Mouse (Mus musculus): ENCODE measurements at regions not wholly inside any gene's neighbourhood (a gene's known extent, or its start where the extent isn't known, plus 50 kb on each side); places are given as distances from the start of the nearest gene placed in this dataset.

GRCm38 (mm10) chr16:24213577-24213976 is 179.7 kb upstream of the Lpp start:
- Histone ChIP-seq H3K4me2 (ENCODE audit: low read depth) (no peak overlapping the region), H3K27ac (no peak overlapping the region), H3K4me3 (ENCODE audit: insufficient read depth in 1 of 2, low read depth in 2 of 2, low read length in 2 of 2) (no peak overlapping the region), H3K4me1 (replicated peaks; ENCODE audit: control insufficient read depth in 2 of 2, insufficient read depth in 2 of 2, low read length in 1 of 2) (no peaks in the 10 kb centered on the region), H3K27me3 (ENCODE audit: control insufficient read depth, insufficient read depth, low read length) (no peaks in the 10 kb centered on the region), H3K9me3 (ENCODE audit: control insufficient read depth, low read length) (no peaks in the 10 kb centered on the region), H3K36me3 (replicated peaks; ENCODE audit: control insufficient read depth, insufficient read depth, low read depth) (no peaks in the 10 kb centered on the region), H3K9ac (replicated peaks) (no peak overlapping the region)
- ATAC-seq (ENCODE audit: insufficient read depth): no peak
- TF ChIP-seq EP300 (IDR thresholded peaks at IDR 0.05; ENCODE audit: low read depth) (no peak), CTCF (IDR thresholded peaks at IDR 0.05; ENCODE audit: low read depth) (no peak)
- WGBS (ENCODE audit: insufficient replicate concordance): 78% methylated on average over 3 of the region's 3 CpGs
- DNase-seq (ENCODE audit: low read depth in 3 of 3, low spot score in 3 of 3): no peak

DNA sequence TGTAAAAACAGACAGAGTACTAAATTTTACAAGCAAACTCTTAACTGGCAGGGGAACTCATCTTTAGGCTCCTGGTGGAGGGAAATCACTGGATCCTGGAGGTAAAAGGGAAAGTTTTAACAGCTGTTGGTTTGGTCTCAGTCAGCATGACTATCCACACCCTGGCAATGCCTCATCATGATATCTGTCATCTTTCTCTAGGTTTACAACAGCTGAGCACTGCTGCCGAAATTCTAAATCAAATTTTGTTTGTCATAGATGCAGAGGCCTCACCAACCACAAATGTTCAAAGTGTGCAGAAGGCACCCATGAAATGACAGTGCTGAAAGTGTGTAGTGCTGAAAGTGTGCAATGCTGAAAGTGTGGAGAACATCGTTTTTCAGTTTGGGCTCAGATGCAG is 180.6 kb upstream of the Lpp start:
- H3K27ac ChIP-seq: no peak overlapping the region

GRCm38 (mm10) chr16:24211588-24211987 is 181.7 kb upstream of the Lpp start:
- ATAC-seq (ENCODE audit: insufficient read depth) (no peak), DNase-seq (ENCODE audit: low read depth in 3 of 3, low spot score in 3 of 3) (no peak)
- Histone ChIP-seq H3K36me3 (replicated peaks; ENCODE audit: control insufficient read depth, insufficient read depth, low read depth) (no peaks in the 10 kb centered on the region), H3K4me3 (ENCODE audit: insufficient read depth in 1 of 2, low read depth in 2 of 2, low read length in 2 of 2) (no peak overlapping the region), H3K9ac (replicated peaks) (no peak overlapping the region), H3K4me1 (replicated peaks; ENCODE audit: control insufficient read depth in 2 of 2, insufficient read depth in 2 of 2, low read length in 1 of 2) (0 out of 4 replicates have a peak, but pooled peaks cover 0 to under 1% of the 10 kb centered on the region in 2 experiments), H3K4me2 (ENCODE audit: low read depth) (no peak overlapping the region), H3K9me3 (ENCODE audit: control insufficient read depth, low read length) (no peaks in the 10 kb centered on the region), H3K27ac (no peak overlapping the region), H3K27me3 (ENCODE audit: control insufficient read depth, insufficient read depth, low read length) (no peaks in the 10 kb centered on the region)
- TF ChIP-seq EP300 (IDR thresholded peaks at IDR 0.05; ENCODE audit: low read depth): no peak
- TF ChIP-seq CTCF (IDR thresholded peaks at IDR 0.05; ENCODE audit: low read depth): no peak
- WGBS (ENCODE audit: insufficient replicate concordance): 63% methylated on average over 1 of the region's 1 CpGs

More for the DNA sequence above, 180.6 kb upstream of the Lpp start:
- H3K9me3 ChIP-seq (ENCODE audit: control insufficient read depth, low read length): no peaks in the 10 kb centered on the region
- no peak for DNase-seq (ENCODE audit: low read depth in 3 of 3, low spot score in 3 of 3)
- H3K27me3 ChIP-seq (ENCODE audit: control insufficient read depth, insufficient read depth, low read length): no peaks in the 10 kb centered on the region
- no peak overlapping the region for H3K4me3 ChIP-seq (ENCODE audit: insufficient read depth in 1 of 2, low read depth in 2 of 2, low read length in 2 of 2)
- H3K4me2 ChIP-seq (ENCODE audit: low read depth): no peak overlapping the region
- no peak overlapping the region for H3K9ac ChIP-seq (replicated peaks)
- ATAC-seq (ENCODE audit: insufficient read depth): no peak
- H3K4me1 ChIP-seq (replicated peaks; ENCODE audit: control insufficient read depth in 2 of 2, insufficient read depth in 2 of 2, low read length in 1 of 2): no peaks in the 10 kb centered on the region
- TF ChIP-seq EP300 (IDR thresholded peaks at IDR 0.05; ENCODE audit: low read depth) (no peak), CTCF (IDR thresholded peaks at IDR 0.05; ENCODE audit: low read depth) (no peak)
- no peaks in the 10 kb centered on the region for H3K36me3 ChIP-seq (replicated peaks; ENCODE audit: control insufficient read depth, insufficient read depth, low read depth)
- 44% methylated on average over 2 of the region's 2 CpGs for WGBS (ENCODE audit: insufficient replicate concordance)

- Histone ChIP-seq H3K27ac (no peak overlapping the region), H3K4me1 (replicated peaks; ENCODE audit: control insufficient read depth in 2 of 2, insufficient read depth in 2 of 2, low read length in 1 of 2) (peaks cover 0 to 5% of the 10 kb centered on the region in 2 experiments; a peak in 1 of 4 replicates), H3K4me2 (ENCODE audit: low read depth) (no peak overlapping the region), H3K9me3 (ENCODE audit: control insufficient read depth, low read length) (no peaks in the 10 kb centered on the region), H3K4me3 (ENCODE audit: insufficient read depth in 1 of 2, low read depth in 2 of 2, low read length in 2 of 2) (no peak overlapping the region), H3K9ac (replicated peaks) (no peak overlapping the region), H3K27me3 (ENCODE audit: control insufficient read depth, insufficient read depth, low read length) (no peaks in the 10 kb centered on the region), H3K36me3 (replicated peaks; ENCODE audit: control insufficient read depth, insufficient read depth, low read depth) (no peaks in the 10 kb centered on the region)
- TF ChIP-seq CTCF (IDR thresholded peaks at IDR 0.05; ENCODE audit: low read depth) (no peak), EP300 (IDR thresholded peaks at IDR 0.05; ENCODE audit: low read depth) (no peak)
- WGBS (ENCODE audit: insufficient replicate concordance): 46% methylated on average over 2 of the region's 2 CpGs
- ATAC-seq (ENCODE audit: insufficient read depth): no peak
- DNase-seq (ENCODE audit: low read depth in 3 of 3, low spot score in 3 of 3): no peak
These were observed 184.4 kb upstream of the Lpp start for GRCm38 (mm10) chr16:24208876-24209275.

DNA sequence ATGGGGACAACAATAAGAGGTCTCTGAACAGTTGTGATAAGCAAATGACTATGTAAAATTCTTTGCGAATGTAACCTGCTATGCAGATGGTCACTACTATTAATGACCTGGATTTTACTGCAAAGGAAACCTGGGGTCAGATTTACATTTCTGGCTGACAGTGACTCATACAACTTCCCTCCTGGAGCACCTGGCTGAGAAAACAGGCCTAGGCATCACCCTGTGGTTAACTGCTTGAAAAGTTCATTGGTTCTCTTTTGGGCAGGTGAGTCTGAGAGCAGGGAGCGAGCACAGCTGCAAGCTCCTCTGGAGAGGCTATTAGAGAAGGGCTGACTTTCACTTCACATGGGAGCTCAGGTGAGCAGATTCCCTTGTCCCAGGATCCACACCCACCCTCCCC is 185.2 kb upstream of the Lpp start:
- no peak for TF ChIP-seq EP300 (IDR thresholded peaks at IDR 0.05; ENCODE audit: low read depth)
- TF ChIP-seq CTCF (IDR thresholded peaks at IDR 0.05; ENCODE audit: low read depth): no peak
- no peak overlapping the region for H3K27ac ChIP-seq
- WGBS (ENCODE audit: insufficient replicate concordance): 54% methylated on average over 2 of the region's 2 CpGs

More for the DNA sequence above, 185.2 kb upstream of the Lpp start:
- H3K36me3 ChIP-seq (replicated peaks; ENCODE audit: control insufficient read depth, insufficient read depth, low read depth): no peaks in the 10 kb centered on the region
- no peaks in the 10 kb centered on the region for H3K27me3 ChIP-seq (ENCODE audit: control insufficient read depth, insufficient read depth, low read length)
- H3K4me2 ChIP-seq (ENCODE audit: low read depth): no peak overlapping the region
- H3K4me1 ChIP-seq (replicated peaks; ENCODE audit: control insufficient read depth in 2 of 2, insufficient read depth in 2 of 2, low read length in 1 of 2): peaks cover 0 to 5% of the 10 kb centered on the region in 2 experiments; a peak in 1 of 4 replicates
- H3K9me3 ChIP-seq (ENCODE audit: control insufficient read depth, low read length): no peaks in the 10 kb centered on the region
- H3K4me3 ChIP-seq (ENCODE audit: insufficient read depth in 1 of 2, low read depth in 2 of 2, low read length in 2 of 2): no peak overlapping the region
- no peak overlapping the region for H3K9ac ChIP-seq (replicated peaks)
- DNase-seq (ENCODE audit: low read depth in 3 of 3, low spot score in 3 of 3) (no peak), ATAC-seq (ENCODE audit: insufficient read depth) (no peak)

Data from liver, embryonic 14.5 days (tissue).